In the genomic region with DNA sequence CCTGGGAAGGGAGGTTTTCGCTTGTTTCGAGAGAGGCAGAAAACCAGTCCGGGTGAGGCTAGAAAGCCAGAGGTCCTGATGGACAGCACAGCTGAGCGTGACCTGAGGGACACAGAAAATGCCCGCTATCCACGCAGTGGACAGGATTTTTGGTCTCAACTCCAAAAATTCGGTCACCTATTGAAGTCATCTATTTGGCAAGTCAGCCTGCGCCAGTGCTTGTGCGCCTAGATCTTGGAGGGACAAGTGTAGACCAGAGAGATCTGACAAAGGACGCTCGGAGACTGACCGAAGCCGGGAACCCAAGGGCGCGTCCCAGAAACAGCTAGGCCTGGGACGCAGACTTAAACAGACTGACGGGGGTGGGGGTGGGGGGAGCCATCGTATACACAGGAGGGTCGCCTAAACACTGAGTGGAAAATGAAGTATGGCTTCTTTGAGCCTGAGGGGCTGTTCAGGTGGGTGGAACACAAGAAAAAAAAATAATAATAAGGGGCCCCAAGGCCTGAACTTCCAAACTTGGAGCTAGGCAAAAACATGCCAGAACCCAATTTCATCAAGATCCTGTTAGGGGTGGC, we compare ENCODE assay signal across 8 mouse cellular contexts. TPM values are rescaled to one million over a fixed set of nuclear protein-coding genes. Genes with fewer than 3 reads are reported as not detected.
DNase-seq lines count a peak whose midpoint lies in the region; ATAC-seq and TF ChIP-seq lines count a peak whose summit lies in the region.

No protein-coding gene starts in this region.

- H3K4me1 ChIP-seq in heart, embryonic 14.5 days (ENCODE audit: control insufficient read depth in 2 of 2, insufficient read depth in 2 of 2, low read length in 2 of 2): peaks cover 35 to 44% of the 10 kb centered on the region in 2 experiments
- peaks cover 26 to 54% of the 10 kb centered on the region in 2 experiments for H3K4me1 ChIP-seq in ES-E14 (ENCODE audit: control insufficient read depth in 2 of 2, insufficient read depth in 2 of 2, low read length in 2 of 2, poor library complexity in 1 of 2)
- no peaks in the 10 kb centered on the region for H3K4me1 ChIP-seq in forebrain, postnatal 0 days (ENCODE audit: insufficient read depth)
- peaks cover 94% of the 10 kb centered on the region for H3K4me1 ChIP-seq in midbrain, embryonic 10.5 days
- H3K4me1 ChIP-seq in thymus, adult 2 months (replicated peaks; ENCODE audit: control insufficient read depth, insufficient read depth, low read length): no peaks in the 10 kb centered on the region

- WGBS in heart, embryonic 14.5 days: 34% methylated on average over 19 of the region's 19 CpGs
- 34% methylated on average over 19 of the region's 19 CpGs for WGBS in forebrain, postnatal 0 days
- whole genome bisulfite sequencing in midbrain, embryonic 10.5 days: 4% methylated on average over 19 of the region's 19 CpGs
- WGBS in thymus, adult 2 months: 93% methylated on average over 19 of the region's 19 CpGs

- peak overlapping the region; percentile 44 for H3K4me2 ChIP-seq in heart, embryonic 14.5 days (ENCODE audit: low read length)
- H3K4me2 ChIP-seq in forebrain, postnatal 0 days (ENCODE audit: low read depth): peak overlapping the region; percentile 36

- H3K9me3 ChIP-seq in heart, embryonic 14.5 days (ENCODE audit: control insufficient read depth, low read length): no peaks in the 10 kb centered on the region
- no peaks in the 10 kb centered on the region for H3K9me3 ChIP-seq in ES-E14 (ENCODE audit: control insufficient read depth, insufficient read depth, low read depth, low read length)
- no peaks in the 10 kb centered on the region for H3K9me3 ChIP-seq in forebrain, postnatal 0 days (ENCODE audit: low read length)
- H3K9me3 ChIP-seq in midbrain, embryonic 10.5 days (replicated peaks): no peaks in the 10 kb centered on the region

- TF ChIP-seq POLR2A in thymus, adult 2 months (IDR thresholded peaks at IDR 0.05; ENCODE audit: control insufficient read depth, extremely low read depth, insufficient read depth, low read length, poor library complexity): no peak

- no peaks in the 10 kb centered on the region for H3K36me3 ChIP-seq in heart, embryonic 14.5 days (ENCODE audit: control insufficient read depth, insufficient read depth, low read length)
- H3K36me3 ChIP-seq in ES-E14 (ENCODE audit: control insufficient read depth, insufficient read depth, low read length, poor library complexity, severe bottlenecking): no peaks in the 10 kb centered on the region
- no peaks in the 10 kb centered on the region for H3K36me3 ChIP-seq in forebrain, postnatal 0 days (ENCODE audit: insufficient read depth)
- H3K36me3 ChIP-seq in midbrain, embryonic 10.5 days: no peaks in the 10 kb centered on the region
- no peaks in the 10 kb centered on the region for H3K36me3 ChIP-seq in thymus, adult 2 months (ENCODE audit: control insufficient read depth, insufficient read depth, low read length)

- intact Hi-C loops in heart, postnatal 25 days (cut with DNase I): no loop called here

- ATAC-seq in heart, embryonic 14.5 days (ENCODE audit: insufficient number of reproducible peaks, insufficient read depth, low FRiP score, low read depth): no peak
- ATAC-seq in forebrain, postnatal 0 days: no peak

- TF ChIP-seq CTCF in forebrain, postnatal 0 days (IDR thresholded peaks at IDR 0.05; ENCODE audit: low read depth): no peak
- TF ChIP-seq CTCF in thymus, adult 2 months (IDR thresholded peaks at IDR 0.05; ENCODE audit: borderline replicate concordance, control insufficient read depth, extremely low read depth, insufficient read depth, low read length, poor library complexity): no peak

- peak overlapping the region; percentile 19 to 53; a peak in 3 of 4 replicates for H3K27ac ChIP-seq in heart, embryonic 14.5 days (replicated peaks in 1 of 2; ENCODE audit: control insufficient read depth in 1 of 2, insufficient read depth in 1 of 2, low read depth in 2 of 2, low read length in 2 of 2)
- H3K27ac ChIP-seq in ES-E14 (ENCODE audit: insufficient read depth, low read depth, low read length, poor library complexity, severe bottlenecking): peak overlapping the region; percentile 99
- H3K27ac ChIP-seq in forebrain, postnatal 0 days (ENCODE audit: low read depth, low read length): no peak overlapping the region
- peak overlapping the region; percentile 94 for H3K27ac ChIP-seq in midbrain, embryonic 10.5 days (replicated peaks)
- no peak overlapping the region for H3K27ac ChIP-seq in thymus, adult 2 months (ENCODE audit: control insufficient read depth, insufficient read depth, low read length)

- in situ Hi-C loops in ES-E14 (cut with MboI; ENCODE audit: low sequenced_read_pairs in 2 of 2, unreplicated experiment in 2 of 2): loop anchor here in 1 of 2 experiments (5.0 kb wide), 1 partner anchor 65 kb away; no protein-coding TSS in a partner anchor

- no peak overlapping the region for H3K4me3 ChIP-seq in heart, embryonic 14.5 days (ENCODE audit: control insufficient read depth in 1 of 2, insufficient read depth in 1 of 2, low read depth in 1 of 2, low read length in 2 of 2)
- peak overlapping the region; percentile 45 to 69 for H3K4me3 ChIP-seq in ES-E14 (ENCODE audit: insufficient read depth in 1 of 2, low read depth in 1 of 2, low read length in 2 of 2, poor library complexity in 1 of 2, severe bottlenecking in 1 of 2)
- 0 out of 2 replicates have a peak overlapping the region, but pooled peaks have one; percentile 10 for H3K4me3 ChIP-seq in forebrain, postnatal 0 days (ENCODE audit: low read depth, low read length)
- peak overlapping the region; percentile 45 for H3K4me3 ChIP-seq in midbrain, embryonic 10.5 days
- no peak overlapping the region for H3K4me3 ChIP-seq in thymus, adult 2 months (ENCODE audit: control insufficient read depth, insufficient read depth, low read length)

- DNase-seq in heart, postnatal 25 days (ENCODE audit: low spot score): no peak
- DNase-seq in ES-E14 (ENCODE audit: low read depth, low spot score): no peak
- no peak for DNase-seq in forebrain, postnatal 0 days
- DNase-seq in midbrain, embryonic 10.5 days (ENCODE audit: low spot score): no peak
- DNase-seq in thymus, adult 2 months: no peak
- no peak for DNase-seq in right cerebral cortex, postnatal 25 days
- DNase-seq in gastrocnemius, adult 8-10 months (ENCODE audit: low spot score in 2 of 2): no peak

- no peaks in the 10 kb centered on the region for H3K27me3 ChIP-seq in heart, embryonic 14.5 days (ENCODE audit: control insufficient read depth, insufficient read depth, low read length)
- H3K27me3 ChIP-seq in forebrain, postnatal 0 days (ENCODE audit: insufficient read depth, low read length): peaks cover 9% of the 10 kb centered on the region; the same call in 1 of the 2 replicates
- H3K27me3 ChIP-seq in midbrain, embryonic 10.5 days (ENCODE audit: low read depth, poor library complexity, severe bottlenecking): no peaks in the 10 kb centered on the region; the same call in 1 of the 2 replicates
- H3K27me3 ChIP-seq in thymus, adult 2 months (ENCODE audit: control insufficient read depth, insufficient read depth, low read length): no peaks in the 10 kb centered on the region

- H3K9ac ChIP-seq in heart, embryonic 14.5 days (ENCODE audit: low read length): 0 out of 2 replicates have a peak overlapping the region, but pooled peaks have one; percentile 59
- peak overlapping the region; percentile 94 for H3K9ac ChIP-seq in ES-E14 (ENCODE audit: insufficient read depth, low read depth, low read length, poor library complexity, severe bottlenecking)
- no peak overlapping the region for H3K9ac ChIP-seq in forebrain, postnatal 0 days

TF ChIP-seq in ES-E14, 5 proteins besides CTCF, POLR2A, EP300 and RAD21:
- TF ChIP-seq CHD2 (IDR thresholded peaks at IDR 0.05; ENCODE audit: low read depth, low read length) (no peak), HCFC1 (IDR thresholded peaks at IDR 0.05; ENCODE audit: borderline replicate concordance, insufficient read depth, low read length) (no peak), ZC3H11A (IDR thresholded peaks at IDR 0.05; ENCODE audit: borderline replicate concordance, low read depth, low read length) (no peak), MAFK (IDR thresholded peaks at IDR 0.05; ENCODE audit: insufficient read depth, low read depth, low read length) (no peak), ZNF384 (IDR thresholded peaks at IDR 0.05; ENCODE audit: low read depth, low read length) (no peak)

RNA-seq across cellular contexts. Expression of gene Slc2a1, which starts 36.1 kb away (rescaled TPM):
- polyA plus RNA-seq in heart, embryonic 14.5 days (2014; fragmentation: Nextera tagmentation; extraction: Ambion mirVana): 159 and 166 TPM in 2 replicates
- 1 to 10 TPM; 7.3 to 8.0 TPM for total RNA-seq in heart, postnatal 25 days (2021)
- total RNA-seq in ES-E14 (2012; rRNA removed): 526 and 1,358 TPM in 2 replicates
- total RNA-seq in forebrain, postnatal 0 days (2014; rRNA removed): 53.6 and 64.8 TPM in 2 replicates
- polyA plus RNA-seq in forebrain, postnatal 0 days (2015; fragmentation: Nextera tagmentation; extraction: Ambion mirVana): 41.4 and 43.1 TPM in 2 replicates
- polyA plus RNA-seq in midbrain, embryonic 10.5 days (2016; fragmentation: Nextera tagmentation; extraction: Ambion mirVana): 212 and 273 TPM in 2 replicates
- 42.2 and 42.5 TPM in 2 replicates for polyA plus RNA-seq in thymus, adult 2 months (2012; rRNA removed)
- total RNA-seq in gastrocnemius, adult 8-10 months (2022): 1 to 10 TPM; 4.6 to 9.8 (median 5.3) TPM

Comparison
In these comparisons a context has a peak if more than half of its experiments do, and no peak if none do; other contexts are left out.
1. H3K27ac ChIP-seq: peak in heart, embryonic 14.5 days (2 of 2), ES-E14 (single experiment) and midbrain, embryonic 10.5 days (single experiment); none in forebrain, postnatal 0 days (single experiment) and thymus, adult 2 months (single experiment).
2. H3K4me3 ChIP-seq: peak in ES-E14 (2 of 2), forebrain, postnatal 0 days (single experiment) and midbrain, embryonic 10.5 days (single experiment); none in heart, embryonic 14.5 days (0 of 2) and thymus, adult 2 months (single experiment).